ENCODE assay signal across 9 mouse cellular contexts in the genomic region with DNA sequence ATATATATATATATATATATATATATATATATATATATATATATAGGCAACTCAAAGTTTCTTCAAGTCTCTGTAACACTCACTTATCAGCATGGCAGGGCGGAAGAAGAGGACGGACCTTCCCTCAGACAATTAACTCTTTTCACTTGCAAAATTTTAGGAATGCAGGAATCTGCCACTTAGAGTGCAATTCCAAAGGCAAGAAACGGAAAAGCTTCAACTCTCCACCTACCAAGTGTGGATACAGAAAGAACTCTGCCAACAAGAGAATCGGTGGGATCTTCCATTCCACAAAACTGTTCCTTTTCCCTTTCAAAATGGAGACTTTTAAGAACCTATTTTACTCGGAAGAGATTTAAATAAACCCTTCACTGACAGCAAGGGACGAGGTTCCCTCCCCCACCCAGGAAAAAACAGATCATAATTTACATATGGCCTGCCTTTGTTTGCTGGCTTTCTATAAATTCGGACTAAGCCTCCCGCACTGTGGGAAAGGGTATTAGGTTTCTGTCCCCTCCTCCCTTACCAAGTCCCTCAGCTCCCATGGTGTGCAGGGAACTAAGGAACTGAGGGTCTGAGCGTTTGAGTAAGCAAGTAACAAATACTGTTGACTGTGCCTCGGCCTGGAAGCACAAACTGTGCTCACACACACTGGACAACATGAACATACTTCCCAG. TPM values are rescaled to one million over a fixed set of nuclear protein-coding genes. Genes with fewer than 3 reads are reported as not detected.
DNase-seq lines count a peak whose midpoint lies in the region; ATAC-seq and TF ChIP-seq lines count a peak whose summit lies in the region.
"Had no signal": no experiment of that assay in that cellular context is flagged by ENCODE, and none has a peak within 500 bp of the region (broad histone marks: within the 10 kb centered on the region; RNA-seq: fewer than 3 reads in every experiment).

No protein-coding gene starts in this region.

- no peak overlapping the region for H3K4me3 ChIP-seq in heart, embryonic 16.5 days (ENCODE audit: low read length)
- H3K4me3 ChIP-seq in heart, adult 2 months = no peak overlapping the region
- H3K4me3 ChIP-seq in E14TG2a.4 (replicated peaks; ENCODE audit: low read length) = peak overlapping the region; percentile 66
- H3K4me3 ChIP-seq in embryonic facial prominence, embryonic 10.5 days = peak overlapping the region; percentile 21
- no peak overlapping the region for H3K4me3 ChIP-seq in intestine, embryonic 16.5 days (ENCODE audit: low read length)

- no peaks in the 10 kb centered on the region for H3K27me3 ChIP-seq in heart, embryonic 16.5 days (ENCODE audit: control insufficient read depth, insufficient read depth, low read length)
- H3K27me3 ChIP-seq in heart, adult 2 months (ENCODE audit: control insufficient read depth, insufficient read depth, low read length) = no peaks in the 10 kb centered on the region
- H3K27me3 ChIP-seq in E14TG2a.4 (ENCODE audit: insufficient read depth, low read length) = no peaks in the 10 kb centered on the region
- no peaks in the 10 kb centered on the region for H3K27me3 ChIP-seq in embryonic facial prominence, embryonic 10.5 days (replicated peaks; ENCODE audit: low read depth, poor library complexity, severe bottlenecking)
- no peaks in the 10 kb centered on the region for H3K27me3 ChIP-seq in intestine, embryonic 16.5 days (replicated peaks; ENCODE audit: control insufficient read depth, insufficient read depth, low read length)
- H3K27me3 ChIP-seq: CH12.LX had no signal

- 34% methylated on average over 10 of the region's 10 CpGs for WGBS in heart, embryonic 16.5 days
- 42% methylated on average over 10 of the region's 10 CpGs for WGBS in heart, adult 2 months
- WGBS in embryonic facial prominence, embryonic 10.5 days = 26% methylated on average over 10 of the region's 10 CpGs
- WGBS in intestine, embryonic 16.5 days = 37% methylated on average over 10 of the region's 10 CpGs

- no peak for TF ChIP-seq CTCF in heart, adult 2 months (IDR thresholded peaks at IDR 0.05)
- TF ChIP-seq CTCF in E14TG2a.4 (conservative IDR thresholded peaks at IDR 0.05; ENCODE audit: low read length) = no peak

- no peak for TF ChIP-seq POLR2A in heart, adult 2 months (IDR thresholded peaks at IDR 0.05; ENCODE audit: insufficient read depth, low read depth, low read length)

- 0 out of 2 replicates have a peak overlapping the region, but pooled peaks have one; percentile 9 for H3K27ac ChIP-seq in heart, embryonic 16.5 days (ENCODE audit: low read length)
- no peak overlapping the region for H3K27ac ChIP-seq in heart, adult 2 months
- peak overlapping the region; percentile 59 for H3K27ac ChIP-seq in embryonic facial prominence, embryonic 10.5 days (replicated peaks)
- peak overlapping the region; percentile 38 for H3K27ac ChIP-seq in intestine, embryonic 16.5 days (ENCODE audit: low read length)

- H3K9me3 ChIP-seq in heart, embryonic 16.5 days (replicated peaks; ENCODE audit: control insufficient read depth, low read length) = no peaks in the 10 kb centered on the region
- H3K9me3 ChIP-seq in E14TG2a.4 (ENCODE audit: low read length) = no peaks in the 10 kb centered on the region
- no peaks in the 10 kb centered on the region for H3K9me3 ChIP-seq in embryonic facial prominence, embryonic 10.5 days
- no peaks in the 10 kb centered on the region for H3K9me3 ChIP-seq in intestine, embryonic 16.5 days (ENCODE audit: control insufficient read depth, low read length)

- H3K9ac ChIP-seq in heart, embryonic 16.5 days (ENCODE audit: low read length) = no peak overlapping the region
- H3K9ac ChIP-seq in heart, adult 2 months (ENCODE audit: low read depth, low read length) = no peak overlapping the region
- H3K9ac ChIP-seq in intestine, embryonic 16.5 days (ENCODE audit: low read depth, low read length) = peak overlapping the region; percentile 26; the same call in 1 of the 2 replicates

- intact Hi-C loops in heart, adult 2 months (cut with DNase I) = no loop called here

- H3K4me2 ChIP-seq in heart, embryonic 16.5 days (ENCODE audit: low read depth, low read length) = no peak overlapping the region
- H3K4me2 ChIP-seq in intestine, embryonic 16.5 days (ENCODE audit: low read depth, low read length) = 0 out of 2 replicates have a peak overlapping the region, but pooled peaks have one; percentile 11

- H3K4me1 ChIP-seq in heart, embryonic 16.5 days (ENCODE audit: control insufficient read depth, insufficient read depth, low read length) = peaks cover 10% of the 10 kb centered on the region
- peaks cover 11% of the 10 kb centered on the region for H3K4me1 ChIP-seq in heart, adult 2 months (ENCODE audit: control insufficient read depth, insufficient read depth, low read length)
- peaks cover 96% of the 10 kb centered on the region for H3K4me1 ChIP-seq in E14TG2a.4 (replicated peaks; ENCODE audit: low read depth, low read length)
- H3K4me1 ChIP-seq in embryonic facial prominence, embryonic 10.5 days = peaks cover 26% of the 10 kb centered on the region
- peaks cover 13% of the 10 kb centered on the region for H3K4me1 ChIP-seq in intestine, embryonic 16.5 days (ENCODE audit: control insufficient read depth, insufficient read depth, low read length)

- peaks cover 5% of the 10 kb centered on the region for H3K79me2 ChIP-seq in heart, adult 2 months (replicated peaks; ENCODE audit: control insufficient read depth, insufficient read depth, low read length)

- H3K36me3 ChIP-seq in heart, embryonic 16.5 days (ENCODE audit: control insufficient read depth, insufficient read depth) = peaks cover 17% of the 10 kb centered on the region
- no peaks in the 10 kb centered on the region for H3K36me3 ChIP-seq in heart, adult 2 months (ENCODE audit: control insufficient read depth, insufficient read depth, low read length)
- H3K36me3 ChIP-seq in E14TG2a.4 (ENCODE audit: insufficient read depth, low read length) = peaks cover 40% of the 10 kb centered on the region
- peaks cover 35% of the 10 kb centered on the region for H3K36me3 ChIP-seq in embryonic facial prominence, embryonic 10.5 days (replicated peaks)
- H3K36me3 ChIP-seq in intestine, embryonic 16.5 days (ENCODE audit: control insufficient read depth, insufficient read depth, low read length) = 0 out of 2 replicates have a peak, but pooled peaks cover 3% of the 10 kb centered on the region

- ATAC-seq in heart, embryonic 16.5 days (replicated peaks; ENCODE audit: extremely low read depth, insufficient read depth, low FRiP score) = no peak
- ATAC-seq in intestine, embryonic 16.5 days = no peak

- TF ChIP-seq EP300 in heart, adult 2 months (IDR thresholded peaks at IDR 0.05; ENCODE audit: insufficient read depth, low read depth, low read length) = no peak

- DNase-seq in heart, adult 2 months = no peak
- DNase-seq in embryonic facial prominence, embryonic 10.5 days (ENCODE audit: low spot score) = no peak
- DNase-seq in left cerebral cortex, adult 11 months (ENCODE audit: low spot score) = no peak
- DNase-seq in layer of hippocampus, postnatal 25 days (ENCODE audit: extremely low spot score in 1 of 2, low spot score in 1 of 2) = no peak
- DNase-seq in layer of hippocampus, adult 18-20 months (ENCODE audit: low spot score in 2 of 2) = no peak

RNA-seq across cellular contexts. Expression of a gene that starts 17.9 kb away (rescaled TPM):
- polyA plus RNA-seq in heart, embryonic 16.5 days (2015; fragmentation: Nextera tagmentation; extraction: Ambion mirVana) = 17.8 and 18.4 TPM in 2 replicates
- total RNA-seq in heart, adult 2 months (2021) = 10 to 100 TPM; 25.6 to 27.5 TPM
- polyA plus RNA-seq in heart, adult 2 months (2012; rRNA removed) = 11.7 and 13.1 TPM in 2 replicates
- 33.8 and 34.9 TPM in 2 replicates for polyA plus RNA-seq in embryonic facial prominence, embryonic 10.5 days (2016; fragmentation: Nextera tagmentation; extraction: Ambion mirVana)
- polyA plus RNA-seq in intestine, embryonic 16.5 days (2015; fragmentation: Nextera tagmentation; extraction: Ambion mirVana) = 16.8 and 19.1 TPM in 2 replicates
- total RNA-seq in layer of hippocampus, postnatal 25 days (2021) = 10 to 100 TPM; 58.9 to 71.2 TPM
- total RNA-seq in layer of hippocampus, adult 18-20 months (2021) = 10 to 100 TPM; 71.7 to 74.0 TPM

Comparison
In these comparisons a context has a peak if more than half of its experiments do, and no peak if none do; other contexts are left out.
1. H3K4me3 ChIP-seq: peak in E14TG2a.4 (single experiment) and embryonic facial prominence, embryonic 10.5 days (single experiment); none in heart, embryonic 16.5 days (single experiment), heart, adult 2 months (single experiment) and intestine, embryonic 16.5 days (single experiment).